Mouse (Mus musculus): ENCODE results near the gene Osbpl3. TPM values are rescaled to one million over a fixed set of nuclear protein-coding genes. Genes with fewer than 3 reads are reported as not detected.

Gene Osbpl3
- 87.7 TPM for polyA plus RNA-seq (2017; shearing (Covaris generic))

GRCm38 (mm10) chr6:50455829-50456469 is at the start of gene Osbpl3:
Gene Osbpl3 (minus strand): TSS chr6:50456201.

GRCm38 (mm10) chr6:50263670-50264069 is 192.3 kb downstream of the Osbpl3 start, which contains the start of gene Gsdme:
Gene Gsdme (minus strand): TSS chr6:50263862.

Other genes starting within 250 kb of the Osbpl3 start
- gene Gsdme, start 192.3 kb downstream of the Osbpl3 start, polyA plus RNA-seq (2017; shearing (Covaris generic)), result 2.1 TPM
- gene Cycs, start 110.3 kb upstream of the Osbpl3 start, polyA plus RNA-seq (2017; shearing (Covaris generic)), result 37.3 TPM
- 0.48 TPM for gene 4921507P07Rik, start 140.4 kb upstream of the Osbpl3 start, polyA plus RNA-seq (2017; shearing (Covaris generic))
- gene Npvf, start 198.2 kb upstream of the Osbpl3 start, polyA plus RNA-seq (2017; shearing (Covaris generic)), result not detected

Data from effector memory CD4-positive, alpha-beta T cell, adult 7 months (primary cell).